ENCODE assay signal across 11 mouse cellular contexts in genomic region chr12:77177303-77177702, GRCm38 (mm10).
DNase-seq lines count a peak whose midpoint lies in the region; ATAC-seq and TF ChIP-seq lines count a peak whose summit lies in the region.
"Had no signal": no experiment of that assay in that cellular context is flagged by ENCODE, and none has a peak within 500 bp of the region (broad histone marks: within the 10 kb centered on the region; RNA-seq: fewer than 3 reads in every experiment).

No protein-coding gene starts in this region.

- 31% methylated on average over 3 of the region's 3 CpGs for WGBS in kidney, adult 2 months
- WGBS in embryonic facial prominence, embryonic 11.5 days = 44% methylated on average over 3 of the region's 3 CpGs
- 73% methylated on average over 3 of the region's 3 CpGs for WGBS in neural tube, embryonic 15.5 days
- 70% methylated on average over 3 of the region's 3 CpGs for WGBS in forebrain, embryonic 11.5 days

- H3K4me2 ChIP-seq in embryonic facial prominence, embryonic 11.5 days (ENCODE audit: low read depth, low read length) = no peak overlapping the region
- no peak overlapping the region for H3K4me2 ChIP-seq in neural tube, embryonic 15.5 days
- H3K4me2 ChIP-seq in forebrain, embryonic 11.5 days (ENCODE audit: low read depth, low read length, severe bottlenecking) = no peak overlapping the region
- H3K4me2 ChIP-seq: embryonic facial prominence, embryonic 12.5 days; hindbrain, embryonic 15.5 days had no signal

- peak overlapping the region; percentile 59; the same call in 1 of the 2 replicates for H3K27ac ChIP-seq in kidney, adult 2 months (ENCODE audit: insufficient read depth, low read depth, low read length)
- H3K27ac ChIP-seq in embryonic facial prominence, embryonic 11.5 days (replicated peaks; ENCODE audit: low read depth, low read length) = no peak overlapping the region
- H3K27ac ChIP-seq in neural tube, embryonic 15.5 days (replicated peaks) = no peak overlapping the region
- H3K27ac ChIP-seq in forebrain, embryonic 11.5 days (ENCODE audit: low read depth, low read length) = no peak overlapping the region
- H3K27ac ChIP-seq: hindbrain, embryonic 15.5 days had no signal

- TF ChIP-seq POLR2A in kidney, adult 2 months (IDR thresholded peaks at IDR 0.05; ENCODE audit: low read depth, low read length) = no peak

- peaks cover 17% of the 10 kb centered on the region for H3K4me1 ChIP-seq in kidney, adult 2 months (ENCODE audit: control insufficient read depth, insufficient read depth, low read length)
- H3K4me1 ChIP-seq in embryonic facial prominence, embryonic 11.5 days (ENCODE audit: control insufficient read depth, insufficient read depth, low read length) = peaks cover 4% of the 10 kb centered on the region
- H3K4me1 ChIP-seq in neural tube, embryonic 15.5 days = no peaks in the 10 kb centered on the region
- 0 out of 2 replicates have a peak, but pooled peaks cover 1% of the 10 kb centered on the region for H3K4me1 ChIP-seq in forebrain, embryonic 11.5 days (replicated peaks; ENCODE audit: control insufficient read depth, insufficient read depth, low read length)
- H3K4me1 ChIP-seq: hindbrain, embryonic 15.5 days had no signal

- H3K27me3 ChIP-seq in kidney, adult 2 months (replicated peaks; ENCODE audit: control insufficient read depth, insufficient read depth, low read length) = no peaks in the 10 kb centered on the region
- H3K27me3 ChIP-seq in embryonic facial prominence, embryonic 11.5 days (ENCODE audit: control insufficient read depth, insufficient read depth, low read length) = no peaks in the 10 kb centered on the region
- H3K27me3 ChIP-seq in neural tube, embryonic 15.5 days (replicated peaks) = no peaks in the 10 kb centered on the region
- H3K27me3 ChIP-seq in forebrain, embryonic 11.5 days (ENCODE audit: control insufficient read depth, insufficient read depth, low read length) = no peaks in the 10 kb centered on the region
- H3K27me3 ChIP-seq: embryonic facial prominence, embryonic 12.5 days; hindbrain, embryonic 15.5 days had no signal

- no peak for TF ChIP-seq CTCF in kidney, adult 2 months (conservative IDR thresholded peaks at IDR 0.05; ENCODE audit: insufficient read depth, insufficient read length, low read depth, low read length)

- peak; percentile 41 for DNase-seq in kidney, adult 2 months
- DNase-seq in kidney, adult 18-20 months = no peak
- DNase-seq in CD8-positive naive resting alpha-beta T cell, adult 2 months (ENCODE audit: low read depth in 2 of 2, low spot score in 2 of 2) = peak; percentile 16 to 39
- peak; percentile 14 for DNase-seq in embryonic facial prominence, embryonic 11.5 days (ENCODE audit: low spot score)
- DNase-seq in thymus, adult 18-20 months = peak; percentile 40 to 77
- DNase-seq in heart, adult 18-20 months = no peak
- no peak for DNase-seq in forebrain, embryonic 11.5 days (ENCODE audit: low spot score)
- DNase-seq: right cerebral cortex, postnatal 25 days had no signal

- no peak overlapping the region for H3K9ac ChIP-seq in embryonic facial prominence, embryonic 11.5 days (replicated peaks; ENCODE audit: low read length)
- no peak overlapping the region for H3K9ac ChIP-seq in neural tube, embryonic 15.5 days (replicated peaks)
- H3K9ac ChIP-seq in forebrain, embryonic 11.5 days (ENCODE audit: low read length) = no peak overlapping the region
- H3K9ac ChIP-seq: embryonic facial prominence, embryonic 12.5 days; hindbrain, embryonic 15.5 days had no signal

- H3K9me3 ChIP-seq in embryonic facial prominence, embryonic 11.5 days (replicated peaks; ENCODE audit: control insufficient read depth, low read length) = no peaks in the 10 kb centered on the region
- H3K9me3 ChIP-seq in neural tube, embryonic 15.5 days (replicated peaks) = no peaks in the 10 kb centered on the region
- no peaks in the 10 kb centered on the region for H3K9me3 ChIP-seq in forebrain, embryonic 11.5 days (ENCODE audit: control insufficient read depth, low read length)
- H3K9me3 ChIP-seq: embryonic facial prominence, embryonic 12.5 days; hindbrain, embryonic 15.5 days had no signal

- H3K36me3 ChIP-seq in kidney, adult 2 months (ENCODE audit: control insufficient read depth, insufficient read depth, low read length) = no peaks in the 10 kb centered on the region
- no peaks in the 10 kb centered on the region for H3K36me3 ChIP-seq in embryonic facial prominence, embryonic 11.5 days (replicated peaks; ENCODE audit: control insufficient read depth, insufficient read depth, low read depth, low read length)
- no peaks in the 10 kb centered on the region for H3K36me3 ChIP-seq in neural tube, embryonic 15.5 days
- H3K36me3 ChIP-seq in forebrain, embryonic 11.5 days (ENCODE audit: control insufficient read depth, insufficient read depth, low read length) = no peaks in the 10 kb centered on the region
- H3K36me3 ChIP-seq: embryonic facial prominence, embryonic 12.5 days; hindbrain, embryonic 15.5 days had no signal

- no peak for ATAC-seq in embryonic facial prominence, embryonic 11.5 days (replicated peaks; ENCODE audit: insufficient number of reproducible peaks, low FRiP score, low TSS enrichment, low read depth)
- ATAC-seq in neural tube, embryonic 15.5 days (ENCODE audit: low FRiP score) = no peak
- ATAC-seq in forebrain, embryonic 11.5 days (replicated peaks; ENCODE audit: low FRiP score) = no peak

- no peak overlapping the region for H3K4me3 ChIP-seq in kidney, adult 2 months (ENCODE audit: insufficient read depth, low read depth, low read length)
- H3K4me3 ChIP-seq in embryonic facial prominence, embryonic 11.5 days (ENCODE audit: low read depth, low read length) = no peak overlapping the region
- no peak overlapping the region for H3K4me3 ChIP-seq in neural tube, embryonic 15.5 days (replicated peaks)
- H3K4me3 ChIP-seq in forebrain, embryonic 11.5 days (ENCODE audit: low read depth, low read length) = no peak overlapping the region
- H3K4me3 ChIP-seq: embryonic facial prominence, embryonic 12.5 days; hindbrain, embryonic 15.5 days had no signal

Comparison
In these comparisons a context has a peak if more than half of its experiments do, and no peak if none do; other contexts are left out.
1. DNase-seq: peak in kidney, adult 2 months (single experiment), CD8-positive naive resting alpha-beta T cell, adult 2 months (2 of 2), embryonic facial prominence, embryonic 11.5 days (single experiment) and thymus, adult 18-20 months (2 of 2); none in kidney, adult 18-20 months (single experiment), heart, adult 18-20 months (0 of 2) and forebrain, embryonic 11.5 days (single experiment).